Mouse (Mus musculus) limb, embryonic 14.5 days (tissue): Measurements from ENCODE around the gene Snx1. TPM values are rescaled to one million over a fixed set of nuclear protein-coding genes. Genes with fewer than 3 reads are reported as not detected.

Experiments used
- ATAC-seq: fragments of 200-750 bp; cut with Nextera tagmentation; 2 replicates; pipeline ENCODE4 v1.8.0; 2017; ENCODE audit warnings: low read depth, moderate number of reproducible peaks, moderate TSS enrichment; ENCODE audit not compliant: low FRiP score
- DNase-seq: peaks from one replicate; pipeline ENCODE4 v3.0.0-alpha.2; 2015; ENCODE audit warnings: low spot score
- H3K27ac ChIP-seq: fragments of 300-500 bp; sonication (generic); replicated peaks from 2 replicates; pipeline ENCODE4 v1.5.1; 2014; ENCODE audit warnings: low read depth, mild to moderate bottlenecking, low read length, moderate library complexity, mixed read lengths
- H3K27me3 ChIP-seq: fragments of 300-500 bp; sonication (generic); 2 replicates; pipeline ENCODE4 v1.6.1; 2014; ENCODE audit warnings: low read length, mixed read lengths; ENCODE audit not compliant: control insufficient read depth, insufficient read depth
- H3K36me3 ChIP-seq: fragments of 300-500 bp; sonication (generic); 2 replicates; pipeline ENCODE4 v1.6.1; 2014; ENCODE audit warnings: mild to moderate bottlenecking, low read length, moderate library complexity, mixed read lengths; ENCODE audit not compliant: control insufficient read depth, insufficient read depth
- H3K4me1 ChIP-seq: fragments of 300-500 bp; sonication (generic); 2 replicates; pipeline ENCODE4 v1.6.1; 2014; ENCODE audit warnings: antibody characterized with exemption, low read length, mixed read lengths; ENCODE audit not compliant: control insufficient read depth, insufficient read depth
- H3K4me2 ChIP-seq: fragments of 300-500 bp; sonication (generic); replicated peaks from 2 replicates; pipeline ENCODE4 v1.6.1; 2014; ENCODE audit warnings: low read depth, mild to moderate bottlenecking, low read length, moderate library complexity; ENCODE audit not compliant: severe bottlenecking
- H3K4me3 ChIP-seq: fragments of 300-500 bp; sonication (generic); replicated peaks from 2 replicates; pipeline ENCODE4 v1.5.1; 2014; ENCODE audit warnings: low read length
- H3K9ac ChIP-seq: fragments of 300-500 bp; sonication (generic); 2 replicates; pipeline ENCODE4 v1.6.1; 2014; ENCODE audit warnings: mild to moderate bottlenecking, low read depth, low read length, moderate library complexity; ENCODE audit not compliant: severe bottlenecking
- H3K9me3 ChIP-seq: fragments of 300-500 bp; sonication (generic); 2 replicates; pipeline ENCODE4 v1.6.1; 2016; ENCODE audit warnings: low read length; ENCODE audit not compliant: control insufficient read depth
- POLR2A ChIP-seq: fragments of 200-500 bp; IDR thresholded peaks from 2 replicates; pipeline ENCODE4 v1.8.0; 2012; ENCODE audit warnings: inconsistent platforms, mild to moderate bottlenecking, moderate library complexity, borderline replicate concordance; ENCODE audit not compliant: insufficient read depth, insufficient read length; ENCODE audit errors: extremely low read depth
- WGBS: fragments of 180-500 bp; shearing (Covaris S2); extraction: QIAGEN DNeasy Blood & Tissue Kit; methylation state at CpG from one replicate; pipeline ENCODE4 v1.1.7; 2014; 5-methylcytosine and 5-hydroxymethylcytosine counted together
- polyA plus RNA-seq, 2 experiments: library from polyadenylated mRNA; depleted of rRNA in 1 of 2; stranded (reverse) in 1 of 2; unstranded in 1 of 2; fragments of >200 nt; fragmentation: Nextera tagmentation in 1 of 2; extraction: Ambion mirVana in 1 of 2; gene quantifications; 2 replicates each; pipeline versions ENCODE4 v1.2.1 to v1.2.3; 2012 to 2014

Snx1 gene
- polyA plus RNA-seq, 2 experiments: 111 to 123 TPM

DNA sequence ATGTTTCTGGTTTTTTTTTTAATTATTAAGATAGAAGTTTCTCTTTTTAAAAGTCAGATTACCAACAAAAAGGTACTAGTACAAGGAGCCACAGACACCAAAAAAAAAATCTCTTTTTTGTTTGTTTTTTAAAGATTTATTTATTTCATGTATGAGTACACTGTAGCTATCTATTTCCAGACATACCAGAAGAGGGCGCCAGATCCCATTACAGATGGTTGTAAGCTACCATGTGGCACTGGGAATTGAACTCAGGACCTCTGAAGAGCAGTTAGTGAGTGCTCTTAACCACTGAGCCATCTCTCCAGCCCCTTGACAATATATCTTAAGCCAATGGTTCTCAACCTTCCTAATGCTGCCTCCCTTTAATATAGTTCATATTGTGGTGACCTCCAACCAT, 72.8 kb downstream of the Snx1 start:
- H3K36me3 ChIP-seq: no peaks in the 10 kb centered on the region
- no peak overlapping the region for H3K9ac ChIP-seq
- no peak for ATAC-seq
- no peak for DNase-seq
- no peaks in the 10 kb centered on the region for H3K27me3 ChIP-seq
- H3K9me3 ChIP-seq: no peaks in the 10 kb centered on the region
- no peak for TF ChIP-seq POLR2A
- no peak overlapping the region for H3K4me2 ChIP-seq
- H3K4me3 ChIP-seq: no peak overlapping the region
- no peaks in the 10 kb centered on the region for H3K4me1 ChIP-seq
- 32% methylated on average over 1 of the region's 1 CpGs for WGBS
- H3K27ac ChIP-seq: no peak overlapping the region

DNA sequence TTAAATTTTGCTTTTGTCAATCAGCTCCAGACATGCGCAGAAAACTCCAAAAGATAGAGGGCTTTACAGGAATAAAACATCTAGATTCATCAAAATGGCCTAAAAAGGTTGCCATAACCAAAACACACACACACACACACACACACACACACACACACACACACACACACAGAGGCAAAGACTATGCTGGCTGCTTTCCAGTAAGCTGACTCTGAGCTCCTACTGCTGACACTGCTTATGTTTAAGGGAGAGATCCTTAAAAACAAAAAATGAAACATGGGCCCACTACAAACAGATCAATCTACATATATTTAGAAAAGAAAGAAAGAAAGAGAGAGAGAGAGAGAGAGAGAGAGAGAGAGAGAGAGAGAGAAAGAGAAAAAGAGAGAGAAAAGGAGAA, 73.7 kb downstream of the Snx1 start:
- Histone ChIP-seq H3K27me3 (no peaks in the 10 kb centered on the region), H3K4me2 (no peak overlapping the region), H3K27ac (no peak overlapping the region), H3K36me3 (no peaks in the 10 kb centered on the region), H3K9me3 (no peaks in the 10 kb centered on the region), H3K9ac (no peak overlapping the region), H3K4me3 (no peak overlapping the region), H3K4me1 (no peaks in the 10 kb centered on the region)
- WGBS: 83% methylated on average over 1 of the region's 1 CpGs
- ATAC-seq (no peak), DNase-seq (no peak)
- no peak for TF ChIP-seq POLR2A

DNA sequence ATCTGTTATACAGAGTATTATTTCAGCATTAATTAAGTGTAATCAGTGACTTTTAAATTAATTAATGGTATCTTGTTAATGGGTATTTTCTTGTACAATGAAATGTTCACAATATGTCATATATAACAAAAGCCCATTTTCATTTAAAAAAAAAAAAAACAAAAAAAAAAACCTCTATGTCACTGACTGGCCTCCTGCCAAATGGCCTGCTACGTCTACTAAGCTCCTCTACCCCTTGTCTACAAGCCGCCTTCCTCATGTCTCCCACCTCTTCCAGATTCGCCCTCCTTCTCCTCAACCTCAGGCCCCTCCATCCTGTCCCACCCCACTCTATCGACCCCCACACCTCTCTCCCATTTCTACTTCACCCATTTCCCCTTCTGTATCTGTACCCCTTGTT, 74.9 kb downstream of the Snx1 start:
- no peaks in the 10 kb centered on the region for H3K9me3 ChIP-seq
- no peak for ATAC-seq
- H3K36me3 ChIP-seq: no peaks in the 10 kb centered on the region
- H3K4me1 ChIP-seq: no peaks in the 10 kb centered on the region
- TF ChIP-seq POLR2A: no peak
- no peak overlapping the region for H3K4me2 ChIP-seq
- no peak overlapping the region for H3K27ac ChIP-seq
- 73% methylated on average over 4 of the region's 4 CpGs for WGBS
- no peaks in the 10 kb centered on the region for H3K27me3 ChIP-seq
- DNase-seq: no peak
- no peak overlapping the region for H3K4me3 ChIP-seq
- H3K9ac ChIP-seq: no peak overlapping the region

DNA sequence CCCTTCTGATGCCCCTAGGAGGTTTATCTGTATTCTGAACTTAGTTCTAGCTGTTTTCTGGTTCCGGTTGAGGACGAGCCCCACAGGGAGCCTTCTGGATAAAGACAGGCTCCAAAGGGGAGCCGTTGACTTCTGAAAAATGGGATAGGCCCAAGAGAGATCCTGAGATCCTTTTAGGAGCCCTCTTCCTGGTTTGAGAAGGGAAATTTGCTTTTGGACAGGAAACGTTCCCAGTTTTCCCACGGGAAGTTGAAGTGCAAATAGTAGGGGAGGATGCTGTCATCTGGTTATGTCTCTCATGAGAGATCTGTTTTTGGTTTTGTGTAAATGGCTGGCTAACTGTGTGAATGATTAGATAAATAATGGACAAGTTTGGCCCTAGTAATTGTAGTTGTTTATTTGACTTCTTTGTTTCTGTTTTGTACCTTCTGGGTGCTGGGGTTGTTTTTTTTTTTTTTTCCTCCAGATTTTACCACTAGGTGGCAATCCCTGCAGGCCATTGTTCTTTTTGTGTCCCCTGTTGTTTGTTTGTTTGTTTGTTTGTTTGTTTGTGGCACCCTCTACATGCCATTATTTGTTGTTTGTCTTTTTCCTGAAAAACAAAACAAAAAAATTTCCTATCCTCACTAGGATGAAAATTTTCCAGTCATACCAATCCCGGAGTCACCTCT, 76.3 kb downstream of the Snx1 start:
- H3K9me3 ChIP-seq: no peaks in the 10 kb centered on the region
- H3K4me2 ChIP-seq: no peak overlapping the region
- no peaks in the 10 kb centered on the region for H3K36me3 ChIP-seq
- TF ChIP-seq POLR2A: no peak
- no peaks in the 10 kb centered on the region for H3K4me1 ChIP-seq
- ATAC-seq (no peak), DNase-seq (no peak)
- no peaks in the 10 kb centered on the region for H3K27me3 ChIP-seq
- H3K9ac ChIP-seq: no peak overlapping the region
- H3K4me3 ChIP-seq: no peak overlapping the region
- no peak overlapping the region for H3K27ac ChIP-seq
- 77% methylated on average over 6 of the region's 6 CpGs for WGBS

DNA sequence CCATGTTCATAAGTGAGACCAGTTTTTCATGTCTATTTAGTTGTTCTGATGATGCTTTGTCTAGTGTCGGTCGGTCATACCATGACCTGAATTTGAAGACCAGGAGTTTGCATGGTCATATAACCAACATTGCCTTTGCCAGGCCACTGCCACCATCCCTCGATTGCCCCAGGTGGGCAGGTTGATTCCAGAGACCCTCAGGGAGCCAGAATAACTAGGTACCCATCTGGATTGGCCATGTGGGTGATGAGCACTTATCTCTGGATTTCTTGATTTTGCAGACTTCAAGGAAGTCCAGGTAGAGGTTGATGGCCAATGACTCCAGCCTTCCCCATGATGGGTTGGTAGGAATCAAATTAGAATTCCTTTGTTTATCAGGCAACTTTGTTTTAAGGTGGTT, 83.1 kb downstream of the Snx1 start:
- ATAC-seq: no peak

More for the DNA sequence above, 83.1 kb downstream of the Snx1 start:
- Histone ChIP-seq H3K4me3 (no peak overlapping the region), H3K27ac (no peak overlapping the region), H3K9ac (no peak overlapping the region), H3K27me3 (no peaks in the 10 kb centered on the region), H3K4me1 (no peaks in the 10 kb centered on the region), H3K9me3 (no peaks in the 10 kb centered on the region), H3K36me3 (peaks cover 36% of the 10 kb centered on the region), H3K4me2 (no peak overlapping the region)
- TF ChIP-seq POLR2A: no peak
- DNase-seq: no peak
- whole genome bisulfite sequencing: 98% methylated on average over 3 of the region's 3 CpGs
